Comparison of ENCODE assay signal across 26 mouse cellular contexts in genomic region chr17:73298981-73299380, GRCm38 (mm10).
"Had no signal": no experiment of that assay in that cellular context is flagged by ENCODE, and none has a peak within 500 bp of the region (broad histone marks: within the 10 kb centered on the region; RNA-seq: fewer than 3 reads in every experiment).

No protein-coding gene starts in this region.

- DNase-seq: cerebellum, adult 2 months; cerebellum, adult 8-10 months; cerebellum, adult 9-10 months; cerebellum, adult 9-11 months; cerebellum, postnatal 10 days; cerebellum, postnatal 14 days; cerebellum, postnatal 25 days; cerebellum, postnatal 36 days; embryo, embryonic 11 days; forebrain, postnatal 0 days; gastrocnemius, adult 2 months; gastrocnemius, postnatal 10 days; gastrocnemius, postnatal 14 days; gastrocnemius, postnatal 25 days; gastrocnemius, postnatal 36 days; heart, adult 18-20 months; heart, adult 2 months had no signal

- H3K27ac ChIP-seq: embryonic facial prominence, embryonic 10.5 days; embryonic facial prominence, embryonic 12.5 days; embryonic facial prominence, embryonic 13.5 days; embryonic facial prominence, embryonic 15.5 days; forebrain, embryonic 10.5 days; forebrain, embryonic 12.5 days; forebrain, embryonic 13.5 days; forebrain, embryonic 15.5 days; gastrocnemius, adult 2 months; heart, adult 2 months had no signal

- H3K4me3 ChIP-seq: embryonic facial prominence, embryonic 10.5 days; embryonic facial prominence, embryonic 12.5 days; embryonic facial prominence, embryonic 13.5 days; embryonic facial prominence, embryonic 15.5 days; erythroblast, embryonic 14.5 days; forebrain, embryonic 10.5 days; forebrain, embryonic 12.5 days; forebrain, embryonic 13.5 days; forebrain, embryonic 15.5 days; gastrocnemius, adult 2 months; heart, adult 2 months had no signal

- H3K4me1 ChIP-seq: embryonic facial prominence, embryonic 12.5 days; forebrain, embryonic 13.5 days had no signal

- H3K27me3 ChIP-seq: forebrain, embryonic 15.5 days had no signal

- H3K9me3 ChIP-seq: embryonic facial prominence, embryonic 10.5 days; embryonic facial prominence, embryonic 12.5 days; embryonic facial prominence, embryonic 13.5 days; embryonic facial prominence, embryonic 15.5 days; forebrain, embryonic 10.5 days; forebrain, embryonic 12.5 days; forebrain, embryonic 13.5 days; forebrain, embryonic 15.5 days had no signal

- H3K36me3 ChIP-seq: embryonic facial prominence, embryonic 10.5 days; embryonic facial prominence, embryonic 12.5 days; embryonic facial prominence, embryonic 13.5 days; embryonic facial prominence, embryonic 15.5 days; forebrain, embryonic 10.5 days; forebrain, embryonic 12.5 days; forebrain, embryonic 15.5 days had no signal
